Mouse (Mus musculus): ENCODE measurements at regions not wholly inside any gene's neighbourhood (a gene's known extent, or its start where the extent isn't known, plus 50 kb on each side); places are given as distances from the start of the nearest gene placed in this dataset.

DNA sequence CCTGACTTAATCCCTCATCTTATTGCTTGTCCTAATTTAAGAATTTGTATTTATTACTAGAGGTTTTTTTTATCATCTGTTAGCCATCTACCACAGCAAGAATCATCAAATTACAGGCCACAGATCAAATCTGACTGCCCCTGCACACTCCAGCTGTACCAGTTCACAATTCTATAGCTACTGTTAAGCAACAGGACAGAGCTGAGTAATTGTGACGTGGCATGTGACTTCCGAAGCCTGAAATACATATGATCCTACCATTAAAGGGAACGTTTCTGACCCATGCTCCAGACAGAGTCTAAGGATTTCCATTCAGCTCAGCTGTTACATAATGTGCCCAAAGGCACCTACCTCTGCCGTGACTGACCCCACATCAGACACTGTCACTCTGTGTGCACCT lies 74.0 kb upstream of the Mboat1 start:
- no peaks in the 10 kb centered on the region for H3K4me1 ChIP-seq
- H3K9me3 ChIP-seq: no peaks in the 10 kb centered on the region
- H3K4me2 ChIP-seq (replicated peaks): no peak overlapping the region
- H3K27me3 ChIP-seq: no peaks in the 10 kb centered on the region
- H3K4me3 ChIP-seq: no peak overlapping the region
- no peak overlapping the region for H3K9ac ChIP-seq (replicated peaks)
- no peaks in the 10 kb centered on the region for H3K36me3 ChIP-seq
- no peak for ATAC-seq (replicated peaks)
- no peak overlapping the region for H3K27ac ChIP-seq (replicated peaks)
- WGBS: 81% methylated on average over 4 of the region's 4 CpGs

DNA sequence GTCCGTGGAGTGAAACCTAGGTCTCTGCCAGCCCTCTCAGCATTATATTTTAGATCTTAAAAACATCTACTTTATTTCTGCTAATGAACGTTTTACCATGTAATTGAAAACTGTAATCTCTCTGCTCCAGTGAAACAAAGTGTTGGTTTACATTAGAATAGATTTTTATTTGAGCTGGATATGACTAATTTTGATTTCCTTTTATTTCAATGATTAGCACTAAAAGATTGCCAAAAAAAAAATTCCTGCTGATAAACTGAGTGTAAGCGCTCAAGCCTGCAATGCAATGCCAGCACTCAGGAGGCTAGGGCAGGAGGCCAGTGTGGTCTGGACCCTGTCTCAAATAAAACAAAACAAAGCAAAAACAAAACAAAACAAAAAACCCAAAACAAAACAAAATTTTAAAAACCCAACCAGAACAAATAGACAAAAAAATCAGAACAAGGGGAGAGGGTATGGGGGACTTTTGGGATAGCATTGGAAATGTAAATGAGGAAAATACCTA lies 69.3 kb upstream of the E2f3 start:
- H3K4me3 ChIP-seq: no peak overlapping the region
- no peaks in the 10 kb centered on the region for H3K9me3 ChIP-seq
- no peak overlapping the region for H3K27ac ChIP-seq (replicated peaks)
- H3K4me1 ChIP-seq: no peaks in the 10 kb centered on the region
- WGBS: 84% methylated on average over 3 of the region's 3 CpGs
- H3K36me3 ChIP-seq: no peaks in the 10 kb centered on the region
- no peak for ATAC-seq (replicated peaks)
- no peak overlapping the region for H3K4me2 ChIP-seq (replicated peaks)
- H3K27me3 ChIP-seq: no peaks in the 10 kb centered on the region
- H3K9ac ChIP-seq (replicated peaks): no peak overlapping the region

DNA sequence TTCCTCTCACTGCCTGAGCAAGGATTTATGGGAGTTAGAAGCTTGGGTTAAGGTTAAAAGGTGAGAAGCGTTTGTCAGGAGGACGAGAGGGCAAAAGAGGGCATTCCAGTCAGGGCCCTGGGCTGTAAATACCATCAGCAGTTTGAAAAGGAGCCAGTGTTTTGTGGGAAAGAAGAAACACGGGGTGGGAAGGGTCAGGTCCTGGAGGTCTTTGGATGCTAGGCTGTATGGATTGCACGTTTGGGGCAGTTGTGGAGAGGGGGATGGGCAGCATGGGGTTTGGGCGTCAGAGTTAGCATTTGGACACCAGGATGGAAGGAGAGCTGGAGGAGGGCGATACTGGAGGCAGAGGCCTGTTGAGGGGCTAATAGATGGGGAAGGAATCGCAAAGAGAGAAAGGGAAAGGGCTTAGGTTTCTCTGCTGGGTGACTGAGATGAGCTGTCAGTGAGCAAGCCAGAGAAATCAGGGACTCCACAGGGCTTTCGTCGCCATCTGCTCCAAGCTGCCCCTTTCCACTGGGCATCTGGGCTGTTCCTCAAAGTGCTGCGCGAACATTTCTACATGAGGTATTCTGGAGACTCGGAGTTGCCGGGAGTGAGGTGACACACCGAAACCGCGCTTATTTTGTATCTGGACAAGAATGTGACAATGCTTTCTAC lies 66.2 kb upstream of the E2f3 start:
- no peaks in the 10 kb centered on the region for H3K36me3 ChIP-seq
- ATAC-seq (replicated peaks): no peak
- H3K27ac ChIP-seq (replicated peaks): no peak overlapping the region
- no peaks in the 10 kb centered on the region for H3K4me1 ChIP-seq
- no peak overlapping the region for H3K9ac ChIP-seq (replicated peaks)
- H3K4me2 ChIP-seq (replicated peaks): no peak overlapping the region
- no peaks in the 10 kb centered on the region for H3K27me3 ChIP-seq
- 74% methylated on average over 16 of the region's 16 CpGs for WGBS
- H3K4me3 ChIP-seq: no peak overlapping the region
- no peaks in the 10 kb centered on the region for H3K9me3 ChIP-seq

DNA sequence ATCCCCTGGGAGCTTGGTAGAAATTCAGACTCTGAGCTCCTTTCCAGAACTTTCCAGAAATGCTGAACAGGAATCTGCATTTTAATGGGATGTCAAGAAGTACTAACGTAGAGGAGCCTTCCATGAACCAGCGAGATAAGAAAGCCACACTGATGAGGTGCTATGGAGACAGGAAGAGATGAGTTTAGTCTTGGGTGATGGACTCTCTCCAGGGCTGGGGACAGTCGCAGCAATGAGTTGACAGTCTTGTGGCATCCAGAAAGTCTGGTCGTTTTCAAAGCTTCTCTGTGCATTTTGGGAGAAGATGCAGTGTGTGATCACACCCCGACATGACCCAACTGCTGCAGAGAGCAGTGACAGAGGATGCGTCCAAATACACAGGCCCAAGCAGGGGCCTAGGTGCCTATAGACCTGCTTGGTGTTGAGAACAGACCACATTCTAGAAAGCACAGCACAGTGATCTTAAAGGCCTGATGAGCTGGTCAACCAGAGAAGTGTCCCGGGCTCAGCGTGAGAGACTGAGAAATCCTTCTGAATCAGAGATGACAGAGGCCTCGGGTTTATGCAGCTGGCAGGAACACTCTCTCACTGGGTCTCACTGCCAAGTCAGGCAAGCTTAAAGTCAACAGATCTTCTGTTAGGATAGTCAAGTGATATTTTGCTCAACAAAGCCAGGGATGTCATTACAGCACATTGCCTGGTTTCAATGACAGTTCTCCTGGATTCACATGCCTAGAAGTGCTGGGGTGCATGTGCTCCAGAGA lies 65.1 kb upstream of the E2f3 start:
- no peak overlapping the region for H3K4me3 ChIP-seq
- no peak overlapping the region for H3K4me2 ChIP-seq (replicated peaks)
- ATAC-seq (replicated peaks): no peak

DNA sequence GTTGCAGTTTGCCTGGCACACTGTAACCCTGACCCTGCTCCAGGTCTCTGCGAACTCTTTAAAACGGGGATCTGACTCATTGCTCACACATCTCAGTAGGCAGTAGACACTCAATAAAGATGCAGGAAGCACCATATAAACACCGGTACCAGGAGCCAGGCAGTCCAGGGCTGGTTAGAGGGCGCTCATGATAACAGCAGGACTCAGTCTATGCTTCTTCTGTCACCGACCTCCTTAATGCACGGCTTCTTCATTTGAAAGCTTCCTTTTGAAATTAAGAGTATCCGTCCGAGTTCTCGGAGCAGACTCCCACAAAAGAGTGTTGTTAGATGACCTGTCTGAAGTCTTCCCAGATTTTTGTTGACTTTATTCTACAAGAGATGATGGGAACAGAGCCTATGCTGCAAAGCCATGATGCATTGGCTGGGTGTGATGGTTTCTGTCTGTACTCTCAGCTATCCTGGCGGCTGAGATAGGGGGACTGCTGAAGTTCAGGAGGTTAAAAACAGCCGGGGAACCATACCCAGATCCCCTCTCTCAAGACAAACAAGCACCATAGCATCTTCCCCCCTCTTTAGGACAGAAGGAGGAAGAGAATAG lies 62.5 kb upstream of the E2f3 start:
- Histone ChIP-seq H3K4me1 (no peaks in the 10 kb centered on the region), H3K9ac (replicated peaks) (no peak overlapping the region), H3K36me3 (no peaks in the 10 kb centered on the region), H3K4me3 (no peak overlapping the region), H3K27me3 (no peaks in the 10 kb centered on the region), H3K27ac (replicated peaks) (no peak overlapping the region), H3K9me3 (no peaks in the 10 kb centered on the region), H3K4me2 (replicated peaks) (no peak overlapping the region)
- 89% methylated on average over 11 of the region's 11 CpGs for WGBS
- no peak for ATAC-seq (replicated peaks)

More for the DNA sequence above, 65.1 kb upstream of the E2f3 start:
- Histone ChIP-seq H3K4me1 (no peaks in the 10 kb centered on the region), H3K27ac (replicated peaks) (no peak overlapping the region), H3K9ac (replicated peaks) (no peak overlapping the region), H3K36me3 (no peaks in the 10 kb centered on the region), H3K9me3 (no peaks in the 10 kb centered on the region), H3K27me3 (no peaks in the 10 kb centered on the region)
- 81% methylated on average over 9 of the region's 9 CpGs for WGBS

- ATAC-seq (replicated peaks): no peak
- 83% methylated on average over 5 of the region's 5 CpGs for WGBS
Observed at GRCm38 (mm10) chr13:30046504-30047169, 60.8 kb upstream of the E2f3 start.

DNA sequence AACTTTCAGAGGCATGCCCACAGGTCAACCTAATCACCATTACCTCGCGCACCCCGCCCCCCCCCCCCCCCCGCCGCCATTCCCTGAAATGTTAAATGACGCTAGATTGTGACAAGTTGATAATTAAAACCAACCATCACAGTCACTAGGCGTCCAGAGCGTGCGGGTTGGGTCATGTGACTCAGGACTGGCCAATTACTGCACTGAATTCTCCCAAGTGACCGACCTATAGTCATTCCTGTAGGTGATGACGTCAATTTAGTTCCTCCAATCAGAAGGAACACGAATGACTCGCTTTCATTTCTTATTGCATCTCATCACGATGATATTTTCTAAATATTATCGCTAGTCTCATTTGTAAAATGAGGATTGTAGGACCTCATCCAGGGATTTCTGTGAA lies 60.2 kb upstream of the E2f3 start:
- H3K27me3 ChIP-seq: no peaks in the 10 kb centered on the region
- no peaks in the 10 kb centered on the region for H3K9me3 ChIP-seq
- peak; percentile 71 for ATAC-seq (replicated peaks)
- H3K36me3 ChIP-seq: no peaks in the 10 kb centered on the region
- no peak overlapping the region for H3K9ac ChIP-seq (replicated peaks)
- WGBS: 69% methylated on average over 15 of the region's 15 CpGs
- H3K4me3 ChIP-seq: no peak overlapping the region
- no peak overlapping the region for H3K27ac ChIP-seq (replicated peaks)
- no peak overlapping the region for H3K4me2 ChIP-seq (replicated peaks)
- no peaks in the 10 kb centered on the region for H3K4me1 ChIP-seq

More at GRCm38 (mm10) chr13:30046504-30047169, 60.8 kb upstream of the E2f3 start:
- Histone ChIP-seq H3K9ac (replicated peaks) (no peak overlapping the region), H3K4me1 (no peaks in the 10 kb centered on the region), H3K4me3 (no peak overlapping the region), H3K27me3 (no peaks in the 10 kb centered on the region), H3K9me3 (no peaks in the 10 kb centered on the region), H3K36me3 (no peaks in the 10 kb centered on the region), H3K27ac (replicated peaks) (no peak overlapping the region), H3K4me2 (replicated peaks) (no peak overlapping the region)

- WGBS: 82% methylated on average over 6 of the region's 6 CpGs
Observed at GRCm38 (mm10) chr13:30045225-30045624, 59.4 kb upstream of the E2f3 start.

DNA sequence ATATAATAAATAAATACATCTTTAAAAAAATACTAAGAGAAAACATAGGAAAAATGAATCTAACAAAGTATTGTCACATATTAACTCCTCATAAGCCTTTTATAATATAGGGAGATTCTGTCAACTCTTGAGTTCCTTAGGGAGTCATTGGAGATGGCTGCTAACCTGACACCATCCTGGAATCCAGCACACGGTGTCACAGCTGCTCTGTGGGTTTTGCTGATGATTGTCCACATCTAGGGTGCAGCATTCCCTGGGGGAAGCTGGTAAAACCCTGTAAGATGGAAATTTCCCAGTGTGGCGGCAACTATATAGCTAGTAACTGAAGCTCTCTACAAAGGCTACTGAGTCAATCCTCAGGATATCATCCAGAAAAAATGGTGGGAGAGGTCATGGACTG lies 58.9 kb upstream of the E2f3 start:
- H3K27me3 ChIP-seq: no peaks in the 10 kb centered on the region
- no peaks in the 10 kb centered on the region for H3K36me3 ChIP-seq
- ATAC-seq (replicated peaks): no peak
- no peak overlapping the region for H3K9ac ChIP-seq (replicated peaks)
- no peak overlapping the region for H3K4me2 ChIP-seq (replicated peaks)
- H3K9me3 ChIP-seq: no peaks in the 10 kb centered on the region
- H3K27ac ChIP-seq (replicated peaks): no peak overlapping the region
- 87% methylated on average over 2 of the region's 2 CpGs for WGBS
- no peak overlapping the region for H3K4me3 ChIP-seq
- H3K4me1 ChIP-seq: no peaks in the 10 kb centered on the region

More at GRCm38 (mm10) chr13:30045225-30045624, 59.4 kb upstream of the E2f3 start:
- Histone ChIP-seq H3K4me1 (no peaks in the 10 kb centered on the region), H3K27ac (replicated peaks) (no peak overlapping the region), H3K36me3 (no peaks in the 10 kb centered on the region), H3K9me3 (no peaks in the 10 kb centered on the region), H3K27me3 (no peaks in the 10 kb centered on the region), H3K4me2 (replicated peaks) (no peak overlapping the region), H3K4me3 (no peak overlapping the region), H3K9ac (replicated peaks) (no peak overlapping the region)
- no peak for ATAC-seq (replicated peaks)

DNA sequence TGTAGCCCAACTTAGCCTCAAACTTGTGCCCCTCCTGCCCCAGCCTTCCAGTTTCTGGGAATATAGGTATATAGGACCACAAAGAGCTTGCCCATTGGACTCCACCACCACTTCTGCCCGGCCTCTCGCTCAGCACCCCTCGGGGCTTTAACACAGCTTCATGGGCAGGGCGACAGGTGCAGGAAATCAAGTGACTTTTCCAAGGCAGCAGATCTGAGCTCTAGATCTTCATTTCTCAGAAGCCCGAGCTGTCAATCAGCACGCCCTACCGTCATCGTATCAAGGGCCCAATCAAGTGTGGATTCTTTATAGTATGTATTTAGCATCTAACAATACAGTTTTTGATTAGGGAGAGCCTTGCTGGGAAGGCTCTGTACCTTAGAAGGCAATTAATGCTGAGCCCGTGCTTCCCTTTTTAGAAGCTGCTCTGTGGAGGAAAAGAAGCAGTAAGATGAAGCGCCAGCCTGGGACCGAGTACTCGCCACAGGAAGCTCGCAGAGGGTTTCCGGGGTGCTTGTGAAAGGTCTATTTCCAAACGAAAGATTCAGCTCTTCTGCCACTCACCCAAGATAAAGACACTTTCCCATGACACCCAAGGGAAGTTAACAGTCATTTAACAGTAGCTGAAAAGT lies 56.9 kb upstream of the E2f3 start:
- WGBS: 65% methylated on average over 15 of the region's 15 CpGs
- no peak overlapping the region for H3K27ac ChIP-seq (replicated peaks)

GRCm38 (mm10) chr13:30041501-30042295 lies 55.8 kb upstream of the E2f3 start:
- ATAC-seq (replicated peaks): no peak
- H3K27ac ChIP-seq (replicated peaks): no peak overlapping the region
- WGBS: 74% methylated on average over 3 of the region's 3 CpGs

More for the DNA sequence above, 56.9 kb upstream of the E2f3 start:
- Histone ChIP-seq H3K27me3 (no peaks in the 10 kb centered on the region), H3K4me2 (replicated peaks) (no peak overlapping the region), H3K9me3 (no peaks in the 10 kb centered on the region), H3K36me3 (no peaks in the 10 kb centered on the region), H3K4me3 (no peak overlapping the region), H3K9ac (replicated peaks) (no peak overlapping the region), H3K4me1 (no peaks in the 10 kb centered on the region)
- ATAC-seq (replicated peaks): no peak

More at GRCm38 (mm10) chr13:30041501-30042295, 55.8 kb upstream of the E2f3 start:
- H3K9ac ChIP-seq (replicated peaks): no peak overlapping the region
- no peaks in the 10 kb centered on the region for H3K36me3 ChIP-seq
- no peak overlapping the region for H3K4me3 ChIP-seq
- no peaks in the 10 kb centered on the region for H3K27me3 ChIP-seq
- H3K9me3 ChIP-seq: no peaks in the 10 kb centered on the region
- H3K4me2 ChIP-seq (replicated peaks): no peak overlapping the region
- no peaks in the 10 kb centered on the region for H3K4me1 ChIP-seq

All from forebrain, embryonic 15.5 days (tissue).